Mouse (Mus musculus) urinary bladder, postnatal 25 days (tissue): Measurements from ENCODE around the gene Ntrk3.

Experiments
- DNase-seq: peaks from one replicate; pipeline ENCODE4 v3.0.0; 2022; ENCODE audit warnings: low spot score

The Ntrk3 gene

GRCm38 (mm10) chr7:78720989-78721816, 16.6 kb downstream of the Ntrk3 start:
- DNase-seq: no peak

GRCm38 (mm10) chr7:78719795-78720460, 17.9 kb downstream of the Ntrk3 start:
- no peak for DNase-seq

- DNase-seq: no peak
Observed at GRCm38 (mm10) chr7:78719117-78719516, 18.7 kb downstream of the Ntrk3 start.

GRCm38 (mm10) chr7:78718191-78718609, 19.6 kb downstream of the Ntrk3 start:
- DNase-seq: no peak

- no peak for DNase-seq
Observed at GRCm38 (mm10) chr7:78707708-78708107, 30.1 kb downstream of the Ntrk3 start.

GRCm38 (mm10) chr7:78707122-78707521, 30.7 kb downstream of the Ntrk3 start:
- DNase-seq: no peak

GRCm38 (mm10) chr7:78702676-78703075, 35.1 kb downstream of the Ntrk3 start:
- no peak for DNase-seq

- no peak for DNase-seq
Observed at GRCm38 (mm10) chr7:78695200-78695599, 42.6 kb downstream of the Ntrk3 start.

GRCm38 (mm10) chr7:78693148-78693547, 44.7 kb downstream of the Ntrk3 start:
- DNase-seq: no peak

- DNase-seq: no peak
Observed at GRCm38 (mm10) chr7:78690956-78691355, 46.9 kb downstream of the Ntrk3 start.

- DNase-seq: no peak
Observed at GRCm38 (mm10) chr7:78684943-78685342, 52.9 kb downstream of the Ntrk3 start.

GRCm38 (mm10) chr7:78680871-78681270, 56.9 kb downstream of the Ntrk3 start:
- no peak for DNase-seq

- DNase-seq: no peak
Observed at GRCm38 (mm10) chr7:78669407-78669806, 68.4 kb downstream of the Ntrk3 start.

GRCm38 (mm10) chr7:78668916-78669315, 68.9 kb downstream of the Ntrk3 start:
- no peak for DNase-seq

- DNase-seq: no peak
Observed at GRCm38 (mm10) chr7:78668003-78668635, 69.7 kb downstream of the Ntrk3 start.

GRCm38 (mm10) chr7:78660832-78661231, 77.0 kb downstream of the Ntrk3 start:
- DNase-seq: no peak

- DNase-seq: no peak
Observed at GRCm38 (mm10) chr7:78659846-78660245, 78.0 kb downstream of the Ntrk3 start.

- DNase-seq: no peak
Observed at GRCm38 (mm10) chr7:78658026-78658425, 79.8 kb downstream of the Ntrk3 start.

GRCm38 (mm10) chr7:78656181-78656580, 81.6 kb downstream of the Ntrk3 start:
- DNase-seq: no peak

- DNase-seq: no peak
Observed at GRCm38 (mm10) chr7:78653686-78654085, 84.1 kb downstream of the Ntrk3 start.

- DNase-seq: no peak
Observed at GRCm38 (mm10) chr7:78652296-78652695, 85.5 kb downstream of the Ntrk3 start.

- DNase-seq: no peak
Observed at GRCm38 (mm10) chr7:78651540-78651939, 86.3 kb downstream of the Ntrk3 start.

GRCm38 (mm10) chr7:78643667-78644066, 94.1 kb downstream of the Ntrk3 start:
- no peak for DNase-seq
